Mouse (Mus musculus): Measurements from ENCODE around the gene Skiv2l.

GRCm38 (mm10) chr17:34836856-34837221 lies 13.2 kb downstream of the Skiv2l start, which contains the start of the genes Stk19 and Dxo:
- TF ChIP-seq CTCF (conservative IDR thresholded peaks at IDR 0.05; ENCODE audit: low read length), result no peak
- no peak for TF ChIP-seq NANOG (IDR thresholded peaks at IDR 0.05; ENCODE audit: borderline replicate concordance, low read length)
- no peak for TF ChIP-seq POU5F1 (IDR thresholded peaks at IDR 0.05; ENCODE audit: borderline replicate concordance, low read length)
